Mouse (Mus musculus): ENCODE results near the gene Dusp14. TPM values are rescaled to one million over a fixed set of nuclear protein-coding genes. Genes with fewer than 3 reads are reported as not detected.

Dusp14 gene
- total RNA-seq, 1 experiment from 2014 or later, result 1.3 TPM

- ATAC-seq (ENCODE audit: extremely low read depth, insufficient number of reproducible peaks, low FRiP score, poor library complexity, severe bottlenecking), result no peak
Observed at GRCm38 (mm10) chr11:84068191-84069033, 649 bp downstream of the Dusp14 start.

GRCm38 (mm10) chr11:84067720-84068190, 1.3 kb downstream of the Dusp14 start:
- ATAC-seq (ENCODE audit: extremely low read depth, insufficient number of reproducible peaks, low FRiP score, poor library complexity, severe bottlenecking), result no peak

- no peak for ATAC-seq (ENCODE audit: extremely low read depth, insufficient number of reproducible peaks, low FRiP score, poor library complexity, severe bottlenecking)
Observed at GRCm38 (mm10) chr11:84066927-84067645, 2.0 kb downstream of the Dusp14 start.

GRCm38 (mm10) chr11:84066071-84066481, 3.0 kb downstream of the Dusp14 start:
- no peak for ATAC-seq (ENCODE audit: extremely low read depth, insufficient number of reproducible peaks, low FRiP score, poor library complexity, severe bottlenecking)

GRCm38 (mm10) chr11:84063631-84064209, 5.3 kb downstream of the Dusp14 start:
- no peak for ATAC-seq (ENCODE audit: extremely low read depth, insufficient number of reproducible peaks, low FRiP score, poor library complexity, severe bottlenecking)

GRCm38 (mm10) chr11:84062805-84063204, 6.3 kb downstream of the Dusp14 start:
- no peak for ATAC-seq (ENCODE audit: extremely low read depth, insufficient number of reproducible peaks, low FRiP score, poor library complexity, severe bottlenecking)

- no peak for ATAC-seq (ENCODE audit: extremely low read depth, insufficient number of reproducible peaks, low FRiP score, poor library complexity, severe bottlenecking)
Observed at GRCm38 (mm10) chr11:84061881-84062280, 7.2 kb downstream of the Dusp14 start.

GRCm38 (mm10) chr11:84060635-84061034, 8.4 kb downstream of the Dusp14 start:
- ATAC-seq (ENCODE audit: extremely low read depth, insufficient number of reproducible peaks, low FRiP score, poor library complexity, severe bottlenecking), result no peak

GRCm38 (mm10) chr11:84059784-84060183, 9.3 kb downstream of the Dusp14 start:
- ATAC-seq (ENCODE audit: extremely low read depth, insufficient number of reproducible peaks, low FRiP score, poor library complexity, severe bottlenecking), result no peak

GRCm38 (mm10) chr11:84057418-84057817, 11.6 kb downstream of the Dusp14 start:
- ATAC-seq (ENCODE audit: extremely low read depth, insufficient number of reproducible peaks, low FRiP score, poor library complexity, severe bottlenecking), result no peak

- no peak for ATAC-seq (ENCODE audit: extremely low read depth, insufficient number of reproducible peaks, low FRiP score, poor library complexity, severe bottlenecking)
Observed at GRCm38 (mm10) chr11:84053524-84054163, 15.4 kb downstream of the Dusp14 start.

GRCm38 (mm10) chr11:84053055-84053454, 16.0 kb downstream of the Dusp14 start:
- no peak for ATAC-seq (ENCODE audit: extremely low read depth, insufficient number of reproducible peaks, low FRiP score, poor library complexity, severe bottlenecking)

GRCm38 (mm10) chr11:84048411-84048810, 20.6 kb downstream of the Dusp14 start:
- no peak for ATAC-seq (ENCODE audit: extremely low read depth, insufficient number of reproducible peaks, low FRiP score, poor library complexity, severe bottlenecking)

- ATAC-seq (ENCODE audit: extremely low read depth, insufficient number of reproducible peaks, low FRiP score, poor library complexity, severe bottlenecking), result no peak
Observed at GRCm38 (mm10) chr11:84047270-84047669, 21.8 kb downstream of the Dusp14 start.

GRCm38 (mm10) chr11:84044988-84045387, 24.1 kb downstream of the Dusp14 start:
- no peak for ATAC-seq (ENCODE audit: extremely low read depth, insufficient number of reproducible peaks, low FRiP score, poor library complexity, severe bottlenecking)

- no peak for ATAC-seq (ENCODE audit: extremely low read depth, insufficient number of reproducible peaks, low FRiP score, poor library complexity, severe bottlenecking)
Observed at GRCm38 (mm10) chr11:84042808-84043762, 26.0 kb downstream of the Dusp14 start.

GRCm38 (mm10) chr11:84040621-84041020, 28.4 kb downstream of the Dusp14 start:
- no peak for ATAC-seq (ENCODE audit: extremely low read depth, insufficient number of reproducible peaks, low FRiP score, poor library complexity, severe bottlenecking)

GRCm38 (mm10) chr11:84033671-84034070, 35.4 kb downstream of the Dusp14 start:
- no peak for ATAC-seq (ENCODE audit: extremely low read depth, insufficient number of reproducible peaks, low FRiP score, poor library complexity, severe bottlenecking)
